1 mouse cellular context compared by ENCODE assay signal in the genomic region with DNA sequence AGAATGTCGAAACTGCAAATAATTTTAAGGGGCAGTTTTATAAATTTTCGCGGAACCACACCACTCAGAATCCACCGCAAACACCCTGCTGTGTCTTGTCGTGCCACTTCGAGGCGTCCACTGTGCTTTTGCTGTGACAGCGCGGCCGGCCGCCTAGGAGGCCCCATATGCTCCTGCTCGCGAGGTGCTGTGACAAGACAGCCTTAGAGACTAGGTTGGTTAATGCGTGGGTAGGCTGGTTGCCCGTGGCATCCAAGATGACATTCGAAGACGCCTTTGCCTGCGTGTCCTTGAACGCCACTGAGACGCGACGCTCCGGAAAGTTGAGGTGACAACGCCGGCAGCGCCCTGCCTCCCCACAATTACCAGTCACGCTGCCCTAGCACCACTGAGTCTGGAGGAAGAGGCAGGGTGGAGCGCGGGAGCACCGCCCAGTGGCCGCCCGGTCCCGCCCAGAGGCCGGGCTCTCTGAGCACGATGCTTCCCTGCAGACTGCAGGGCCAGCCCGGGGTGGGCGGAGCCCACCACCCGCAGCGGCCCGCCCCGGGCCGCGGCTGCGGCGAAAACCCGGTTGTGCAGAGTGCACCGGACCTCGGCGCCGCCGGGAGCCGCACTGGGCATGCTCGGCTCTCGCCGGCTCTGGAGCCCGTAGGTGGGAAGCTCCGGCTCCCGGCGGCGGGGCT.
TF ChIP-seq lines count a peak whose summit lies in the region.

A gene (plus strand): TSS at position 578 of the 683 bp plus-strand sequence.

TF ChIP-seq in CH12.LX, 34 proteins besides CTCF, POLR2A, EP300 and RAD21 (continued from another document):
- TF ChIP-seq MXI1 (IDR thresholded peaks at IDR 0.05; ENCODE audit: low read depth, low read length), result peak; percentile 84
- 0 out of 2 replicates have a peak, but pooled peaks have one; percentile 18 for TF ChIP-seq BHLHE40 (IDR thresholded peaks at IDR 0.05; ENCODE audit: low read depth, low read length)
- TF ChIP-seq CHD1 (IDR thresholded peaks at IDR 0.05; ENCODE audit: low read depth, low read length), result no peak
- TF ChIP-seq HCFC1 (IDR thresholded peaks at IDR 0.05; ENCODE audit: low read depth, low read length), result no peak
- no peak for TF ChIP-seq RCOR1 (conservative IDR thresholded peaks at IDR 0.05; ENCODE audit: low read depth, low read length)
- TF ChIP-seq KAT2A (IDR thresholded peaks at IDR 0.05; ENCODE audit: insufficient replicate concordance, low read length), result no peak
- TF ChIP-seq NRF1 (IDR thresholded peaks at IDR 0.05; ENCODE audit: low read depth, low read length), result peak; percentile 89
